Mouse (Mus musculus): ENCODE measurements around the gene Gm3285.

The Gm3285 gene

GRCm38 (mm10) chr10:77900903-77901818 lies 39.4 kb downstream of the Gm3285 start:
- no peak for DNase-seq (ENCODE audit: low read depth, low spot score)

DNA sequence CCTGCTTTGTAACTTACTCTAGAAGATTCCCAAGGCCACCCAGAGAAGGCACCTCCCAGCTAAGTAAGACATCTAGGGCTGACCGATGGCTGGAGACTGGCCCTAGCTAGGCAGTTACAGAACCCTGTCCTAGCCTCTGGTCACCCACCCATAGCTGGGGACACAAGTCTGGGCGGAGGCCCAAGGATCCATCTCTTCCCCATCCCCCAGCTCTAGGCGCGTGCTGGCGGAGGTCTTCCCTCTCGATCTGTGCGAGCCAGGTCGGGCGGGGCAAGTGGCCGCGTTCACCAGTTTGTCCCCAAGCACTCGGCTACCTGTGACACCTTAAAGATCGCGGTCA lies 40.1 kb downstream of the Gm3285 start:
- no peak for DNase-seq (ENCODE audit: low read depth, low spot score)

- no peak for DNase-seq (ENCODE audit: low read depth, low spot score)
Measured at GRCm38 (mm10) chr10:77902211-77902893, 40.6 kb downstream of the Gm3285 start, which contains the start of gene Lrrc3. Gene Lrrc3, minus strand, starts transcription at chr10:77902536.

GRCm38 (mm10) chr10:77902894-77903715 lies 41.3 kb downstream of the Gm3285 start:
- DNase-seq (ENCODE audit: low read depth, low spot score), result no peak
